Mouse (Mus musculus): ENCODE data around the gene Gm4631.
"Not testable (repeated sequence)": the region's sequence is repeated elsewhere in the genome, so short reads cannot be mapped to it uniquely, and the experiment has no call there.

Gene Gm4631

DNA sequence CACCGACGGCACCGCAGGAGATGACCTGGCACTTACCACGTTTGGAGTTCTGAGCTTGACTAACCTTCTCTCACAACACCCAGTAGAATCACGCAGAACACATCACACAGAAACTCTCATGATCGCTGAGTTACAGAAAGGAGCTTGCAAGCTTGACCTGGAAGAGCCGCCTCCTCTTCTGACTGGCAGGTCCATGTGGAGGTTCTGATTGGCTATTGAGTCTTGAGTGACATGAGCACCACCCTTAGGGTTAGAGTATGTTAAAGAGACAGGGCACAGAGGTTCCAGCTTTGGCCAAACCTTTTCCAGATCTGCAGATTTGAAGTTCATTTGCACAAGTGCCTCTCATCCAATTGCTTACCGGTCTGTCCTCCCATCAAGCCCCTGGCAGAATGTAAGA is at the start of gene Gm4631:
TSS of gene Gm4631 (minus strand) at position 101 of the 400 bp plus-strand sequence.
- DNase-seq = not testable (repeated sequence)

DNA sequence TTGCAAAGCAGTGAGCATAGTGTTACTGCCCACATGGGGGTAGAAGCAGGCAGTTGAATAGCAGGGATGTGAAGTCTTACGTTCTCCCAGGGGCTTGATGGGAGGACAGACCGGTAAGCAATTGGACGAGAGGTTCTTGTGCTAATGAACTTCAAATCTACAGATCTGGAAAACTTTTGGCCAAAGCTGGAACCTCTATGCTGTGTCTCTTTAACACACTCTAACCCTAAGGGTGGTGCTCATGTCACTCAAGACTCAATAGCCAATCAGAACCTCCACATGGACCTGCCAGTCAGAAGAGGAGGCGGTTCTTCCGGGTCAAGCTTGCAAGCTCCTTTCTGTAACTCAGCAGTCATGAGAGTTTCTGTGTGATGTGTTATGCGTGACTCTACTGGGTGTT is 34.1 kb upstream of the Gm4631 start, which contains the start of gene Zfp968:
TSS of gene Zfp968 (plus strand) at position 301 of the 400 bp plus-strand sequence.
- not testable (repeated sequence) for DNase-seq

DNA sequence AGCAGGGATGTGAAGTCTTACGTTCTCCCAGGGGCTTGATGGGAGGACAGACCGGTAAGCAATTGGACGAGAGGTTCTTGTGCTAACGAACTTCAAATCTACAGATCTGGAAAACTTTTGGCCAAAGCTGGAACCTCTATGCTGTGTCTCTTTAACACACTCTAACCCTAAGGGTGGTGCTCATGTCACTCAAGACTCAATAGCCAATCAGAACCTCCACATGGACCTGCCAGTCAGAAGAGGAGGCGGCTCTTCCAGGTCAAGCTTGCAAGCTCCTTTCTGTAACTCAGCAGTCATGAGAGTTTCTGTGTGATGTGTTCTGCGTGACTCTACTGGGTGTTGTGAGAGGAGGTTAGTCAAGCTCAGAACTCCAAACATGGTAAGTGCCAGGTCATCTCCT is 63.2 kb downstream of the Gm4631 start, which contains the start of gene Gm14440:
TSS of gene Gm14440 (plus strand) at position 301 of the 400 bp plus-strand sequence.
- not testable (repeated sequence) for DNase-seq

All from kidney, adult 11 months (tissue).